Mouse (Mus musculus): ENCODE measurements around the gene Mrfap1.

Gene Mrfap1

GRCm38 (mm10) chr5:36786052-36786451, 10.5 kb downstream of the Mrfap1 start:
- no peak for DNase-seq (ENCODE audit: low spot score in 2 of 2)

DNA sequence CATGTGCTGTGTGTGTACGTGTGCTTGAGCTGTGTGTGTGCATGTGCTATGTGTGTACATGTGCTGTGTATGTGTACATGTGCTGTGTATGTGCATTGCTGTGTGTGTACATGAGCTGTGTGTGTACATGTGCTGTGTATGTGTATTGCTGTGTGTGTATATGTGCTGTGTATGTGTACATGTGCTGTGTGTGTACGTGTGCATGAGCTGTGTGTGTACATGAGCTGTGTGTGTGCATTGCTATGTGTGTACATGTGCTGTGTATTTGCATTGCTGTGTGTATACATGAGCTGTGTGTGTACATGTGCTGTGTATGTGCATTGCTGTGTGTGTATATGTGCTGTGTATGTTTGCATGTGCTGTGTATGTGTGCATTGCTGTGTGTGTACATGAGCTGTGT, 17.1 kb downstream of the Mrfap1 start:
- no peak for DNase-seq (ENCODE audit: low spot score in 2 of 2)

GRCm38 (mm10) chr5:36778901-36779300, 17.7 kb downstream of the Mrfap1 start:
- DNase-seq (ENCODE audit: low spot score in 2 of 2) = no peak

DNA sequence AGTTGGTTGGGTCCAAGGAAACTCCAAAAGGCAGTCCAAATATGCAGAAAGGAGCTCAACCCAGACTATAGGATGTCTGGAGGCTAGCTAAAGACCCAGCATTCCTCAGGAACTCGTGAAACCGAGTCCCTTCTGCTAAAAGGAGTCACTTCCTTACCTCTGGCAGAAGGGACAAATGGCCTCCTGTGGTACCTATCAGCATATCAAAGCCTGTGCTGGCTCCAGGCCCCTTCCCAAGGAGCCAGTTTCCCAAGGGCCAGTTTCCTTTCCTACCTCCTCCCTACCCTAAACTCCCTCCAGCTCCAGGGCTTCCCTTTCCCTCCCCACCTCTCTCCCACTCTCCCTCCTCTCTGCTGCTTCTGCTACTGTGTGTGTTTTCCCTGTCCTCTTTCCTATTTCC, 19.4 kb downstream of the Mrfap1 start:
- DNase-seq (ENCODE audit: low spot score in 2 of 2) = no peak

DNA sequence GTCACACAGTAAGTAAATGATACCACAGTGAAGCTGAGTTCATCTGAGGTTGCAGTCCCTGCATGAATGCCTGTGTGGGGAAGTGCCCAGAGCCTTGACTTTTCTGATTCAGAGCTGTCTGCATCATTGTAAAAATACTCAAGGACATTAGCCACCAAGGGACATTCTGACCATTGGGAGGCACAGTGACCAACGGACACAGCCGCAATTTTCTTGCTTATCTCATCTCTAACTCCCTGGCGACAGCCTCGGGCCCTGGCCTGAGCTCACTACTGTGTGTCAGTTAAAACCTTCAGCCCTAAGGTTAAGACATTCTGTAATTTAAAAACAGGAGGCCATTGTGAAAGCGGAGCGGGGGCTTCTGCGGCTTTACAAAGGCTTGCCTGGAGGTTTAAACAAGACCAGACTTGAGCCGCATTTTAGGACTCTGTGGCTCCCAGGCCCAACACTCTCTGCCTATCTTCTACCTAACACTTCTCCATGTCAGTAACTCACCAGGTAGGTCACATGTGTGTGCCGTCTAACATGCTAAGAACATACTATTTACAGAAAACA, 20.5 kb downstream of the Mrfap1 start:
- no peak for DNase-seq (ENCODE audit: low spot score in 2 of 2)

GRCm38 (mm10) chr5:36775317-36775716, 21.3 kb downstream of the Mrfap1 start:
- DNase-seq (ENCODE audit: low spot score in 2 of 2) = no peak

GRCm38 (mm10) chr5:36772586-36772985, 24.0 kb downstream of the Mrfap1 start:
- DNase-seq (ENCODE audit: low spot score in 2 of 2) = no peak

DNA sequence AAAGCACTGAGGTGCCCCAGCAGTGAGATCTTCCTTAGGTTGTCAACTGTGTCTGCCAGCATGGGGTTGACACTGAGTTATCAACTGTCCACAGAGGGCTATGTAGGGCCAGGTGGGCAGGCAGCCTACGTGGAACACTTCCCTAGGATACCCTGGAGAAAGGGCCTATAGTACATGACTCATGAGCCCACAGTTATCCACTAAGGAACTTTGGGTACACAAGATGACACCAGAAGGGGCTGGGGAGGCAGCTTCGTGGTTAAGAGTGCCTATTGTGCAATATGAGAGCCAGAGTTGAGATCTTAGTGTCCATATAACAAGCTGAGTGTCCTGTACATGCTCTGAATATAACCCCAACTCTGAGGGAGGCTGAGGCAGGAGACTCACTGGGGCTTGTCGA, 27.0 kb downstream of the Mrfap1 start:
- no peak for DNase-seq (ENCODE audit: low spot score in 2 of 2)

DNA sequence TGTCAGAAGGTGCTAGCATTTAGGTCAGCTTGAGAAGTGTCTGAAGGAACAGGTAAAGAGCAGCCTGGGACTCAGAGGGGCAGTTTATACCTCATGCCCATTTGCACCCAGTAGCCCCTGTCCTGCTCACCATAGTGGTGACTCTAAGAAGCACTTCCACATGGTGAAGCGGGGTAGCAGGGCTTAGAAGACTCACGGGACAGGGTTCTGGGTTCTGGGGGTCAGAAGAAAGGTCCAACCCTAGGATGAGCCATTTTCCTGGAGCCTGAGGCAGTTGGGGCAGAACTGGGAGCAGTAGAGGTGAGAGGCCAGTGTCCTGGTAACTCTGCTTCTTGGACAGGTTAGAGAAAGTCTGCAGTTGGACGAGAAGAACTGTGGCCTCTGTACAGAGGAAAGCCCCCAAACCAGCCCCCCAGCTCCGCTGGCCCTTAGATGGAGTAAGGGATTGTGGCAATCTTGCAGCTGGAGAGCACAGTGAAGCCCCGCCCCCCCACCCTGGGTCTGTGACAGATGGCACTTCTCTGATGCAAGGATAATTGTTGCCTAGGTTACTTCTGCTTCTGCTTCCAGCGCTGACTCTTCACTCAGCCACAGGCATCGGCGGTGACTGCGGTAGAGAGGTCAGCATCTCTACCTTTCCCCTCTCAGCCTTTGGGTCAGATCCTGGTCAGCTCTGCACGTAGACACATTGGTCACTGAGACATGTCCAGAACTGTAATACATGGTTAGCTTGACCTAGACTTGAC, 29.4 kb downstream of the Mrfap1 start:
- DNase-seq (ENCODE audit: low spot score in 2 of 2) = no peak

DNA sequence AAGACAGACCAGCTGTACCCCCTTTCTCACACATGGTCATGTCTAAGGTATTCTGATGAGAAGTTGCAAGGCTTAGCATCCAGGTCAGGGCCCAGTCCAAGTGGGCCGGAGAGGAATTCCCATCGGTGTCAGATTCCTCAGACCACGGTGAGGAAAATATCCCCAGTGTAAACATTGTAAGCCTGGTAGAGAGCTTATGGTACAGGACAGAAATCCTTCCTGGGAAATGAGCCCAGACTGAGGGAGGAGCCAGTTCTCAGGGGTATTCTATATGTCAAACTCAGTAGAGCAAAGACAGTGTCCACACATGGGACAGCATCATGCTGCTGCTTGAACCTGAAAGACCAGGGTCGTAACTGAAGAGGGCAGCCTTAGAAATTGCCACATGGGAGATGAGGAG, 36.7 kb downstream of the Mrfap1 start:
- DNase-seq (ENCODE audit: low spot score in 2 of 2) = no peak

DNA sequence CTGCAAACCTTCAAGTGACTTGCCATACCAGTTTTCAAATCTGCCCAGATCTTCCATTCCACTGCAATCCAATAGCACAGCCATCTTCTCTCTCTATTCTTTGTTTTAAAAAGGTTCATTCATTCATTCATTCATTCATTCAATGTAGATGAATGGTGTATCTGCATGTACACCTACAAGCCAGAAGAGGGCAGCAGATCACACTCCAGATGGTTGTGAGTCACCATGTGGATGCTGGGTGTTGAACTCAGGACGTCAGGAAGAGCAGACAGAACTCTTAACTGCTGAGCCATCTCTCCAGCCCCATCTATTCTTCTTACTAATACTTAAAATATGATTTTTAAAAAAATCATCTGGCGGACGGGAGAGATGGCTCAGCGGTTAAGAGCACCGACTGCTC, 39.5 kb downstream of the Mrfap1 start:
- DNase-seq (ENCODE audit: low spot score in 2 of 2) = no peak

DNA sequence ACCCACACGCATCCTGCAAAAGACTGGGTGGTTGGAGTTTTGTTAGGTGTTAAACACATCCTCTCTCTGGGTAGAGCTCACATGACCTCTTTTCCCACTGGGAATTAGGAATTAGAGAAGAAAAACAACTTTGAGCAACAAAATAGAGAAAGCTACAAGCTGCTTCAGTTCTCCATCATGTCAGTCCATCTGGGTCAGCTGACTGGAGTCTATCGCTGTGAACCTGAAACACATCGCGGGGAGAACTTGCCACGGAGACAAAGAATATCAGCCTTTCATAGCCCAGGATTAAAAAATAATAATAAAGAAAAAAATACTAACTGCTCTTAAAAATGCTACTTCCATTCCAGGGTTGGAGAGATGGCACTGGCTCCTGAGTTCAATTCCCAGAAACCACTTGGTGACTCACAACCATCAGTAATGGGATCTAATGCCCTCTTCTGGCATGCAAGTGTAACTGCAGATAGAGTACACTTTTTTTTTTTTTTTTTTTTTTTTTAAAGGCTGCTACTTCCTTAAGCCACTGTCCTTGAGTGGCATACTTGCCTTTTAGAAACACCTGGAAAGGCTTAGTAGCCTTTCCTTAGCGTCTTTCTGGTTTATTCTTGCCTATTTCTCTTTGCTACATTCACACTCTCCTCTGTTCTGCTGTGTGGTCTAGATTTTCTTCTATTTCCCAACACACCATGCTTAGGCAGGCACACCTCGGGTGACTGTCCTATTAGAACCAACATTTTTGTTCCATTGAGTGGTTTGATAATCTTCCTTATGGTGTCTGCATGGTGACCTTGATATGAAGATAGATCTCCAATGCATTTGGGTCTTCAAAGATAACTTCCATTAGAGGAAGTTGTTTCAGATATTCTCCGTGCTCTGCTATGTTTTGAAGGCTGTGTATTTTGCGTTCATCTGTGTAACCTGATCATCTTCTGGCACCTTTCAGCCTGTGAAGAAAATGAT, 46.2 kb downstream of the Mrfap1 start:
- DNase-seq (ENCODE audit: low spot score in 2 of 2) = no peak

DNA sequence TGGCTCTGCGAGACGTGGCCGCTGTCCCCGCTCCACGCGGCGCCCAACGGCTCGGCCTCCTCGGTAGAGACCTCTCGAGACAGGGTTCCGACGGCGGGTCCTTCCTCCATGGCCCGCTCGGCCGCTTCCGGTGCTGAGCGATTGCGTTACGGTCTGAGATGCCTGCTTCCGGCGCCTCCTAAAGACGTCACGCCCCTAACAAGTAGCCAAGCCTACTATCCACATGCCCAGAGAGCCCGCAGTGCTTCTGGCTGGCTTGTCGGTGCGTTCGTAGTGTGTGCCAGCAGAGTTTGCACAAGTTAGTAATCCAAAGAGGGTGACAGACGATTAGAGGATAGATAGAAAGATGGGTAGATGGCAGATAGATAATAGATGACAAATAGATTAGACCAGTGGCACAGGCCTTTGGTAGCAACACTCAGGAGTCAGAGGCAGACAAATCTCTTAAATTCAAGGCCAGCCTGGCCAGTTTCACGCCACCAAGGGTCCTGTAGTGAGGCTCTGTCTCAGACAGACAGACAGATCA, 48.0 kb downstream of the Mrfap1 start, which contains the start of gene Bloc1s4:
TSS of gene Bloc1s4 (minus strand) at position 115 of the 526 bp plus-strand sequence.
- DNase-seq (ENCODE audit: low spot score in 2 of 2) = peak; percentile 90 to 91

DNA sequence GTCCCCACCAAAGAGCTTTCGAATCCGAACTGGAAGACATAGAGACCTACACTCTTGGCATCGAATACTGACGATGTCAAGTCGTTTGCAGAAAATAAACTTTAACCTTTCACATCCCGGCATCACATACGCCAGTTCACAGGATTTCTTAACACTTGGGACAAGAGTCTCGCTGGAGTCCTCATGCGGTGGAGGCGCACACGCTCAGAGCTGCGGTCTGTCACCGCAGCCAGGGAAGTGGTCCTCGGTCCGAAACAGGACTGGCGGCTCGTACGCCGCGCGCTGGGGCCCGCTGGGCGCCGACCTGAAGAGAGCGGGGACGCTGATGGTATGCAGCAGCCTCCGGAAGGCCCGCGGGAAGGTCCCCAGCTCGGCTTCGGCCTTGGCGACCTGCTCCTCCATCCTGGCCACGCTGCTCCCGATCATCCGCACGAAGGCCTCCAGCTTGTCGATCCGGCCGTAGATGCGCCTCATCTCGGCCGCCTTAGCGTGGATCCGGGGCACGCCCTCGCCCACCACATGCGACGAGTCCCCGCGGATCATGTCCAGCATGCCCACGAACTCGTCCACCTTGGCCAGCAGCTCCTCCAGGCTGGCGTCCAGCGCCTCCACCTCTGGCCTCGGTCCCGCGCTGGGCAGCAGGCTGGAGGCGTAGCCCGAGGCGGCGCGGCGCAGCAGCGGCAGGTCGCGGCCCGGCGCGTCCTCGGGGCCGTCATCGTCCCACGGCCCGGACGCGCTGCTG, 48.6 kb downstream of the Mrfap1 start:
- no peak for DNase-seq (ENCODE audit: low spot score in 2 of 2)

DNA sequence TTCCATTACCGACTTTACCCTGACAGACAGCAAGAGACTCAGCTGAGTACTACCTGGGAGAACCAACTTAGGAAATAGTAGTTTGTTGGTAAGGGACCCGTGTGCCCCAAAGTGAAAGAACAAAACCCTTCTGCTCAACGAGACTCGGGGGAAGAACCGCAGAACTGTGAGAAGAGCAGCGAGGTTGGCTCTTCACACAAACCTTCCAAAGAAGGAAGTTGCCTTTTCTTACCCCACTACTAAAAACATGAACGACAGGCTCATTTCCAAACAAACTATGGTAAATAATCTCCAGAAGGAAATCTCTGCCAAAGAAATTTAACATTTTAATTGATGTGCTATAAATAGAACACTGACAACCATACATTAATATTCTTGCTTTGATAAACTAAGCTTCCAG, 49.5 kb downstream of the Mrfap1 start:
- DNase-seq (ENCODE audit: low spot score in 2 of 2) = no peak

All from heart, adult 9 months (tissue).